Mouse (Mus musculus) megakaryocyte, adult 5-6 weeks (primary cell): ENCODE data around the gene Pmepa1. TPM values are rescaled to one million over a fixed set of nuclear protein-coding genes. Genes with fewer than 3 reads are reported as not detected.

Experiments used
- ATAC-seq: 2 replicates; pipeline ENCODE4 v1.8.0; 2016; ENCODE audit warnings: mild to moderate bottlenecking, inconsistent platforms; ENCODE audit not compliant: poor library complexity, severe bottlenecking
- total RNA-seq, 2 experiments: library from RNA; stranded (forward) in 1 of 2; stranded (reverse) in 1 of 2; fragments of 153-499, 151-499 nt in 1 of 2; fragments of 221-1000, 200-1000 nt in 1 of 2; gene quantifications; 2 replicates each; pipeline versions ENCODE4 v1.2.3 to v1.2.4; 2015 to 2017

Gene Pmepa1
- total RNA-seq, 2 experiments from 2014 or later: 0.07 to 1.2 TPM

DNA sequence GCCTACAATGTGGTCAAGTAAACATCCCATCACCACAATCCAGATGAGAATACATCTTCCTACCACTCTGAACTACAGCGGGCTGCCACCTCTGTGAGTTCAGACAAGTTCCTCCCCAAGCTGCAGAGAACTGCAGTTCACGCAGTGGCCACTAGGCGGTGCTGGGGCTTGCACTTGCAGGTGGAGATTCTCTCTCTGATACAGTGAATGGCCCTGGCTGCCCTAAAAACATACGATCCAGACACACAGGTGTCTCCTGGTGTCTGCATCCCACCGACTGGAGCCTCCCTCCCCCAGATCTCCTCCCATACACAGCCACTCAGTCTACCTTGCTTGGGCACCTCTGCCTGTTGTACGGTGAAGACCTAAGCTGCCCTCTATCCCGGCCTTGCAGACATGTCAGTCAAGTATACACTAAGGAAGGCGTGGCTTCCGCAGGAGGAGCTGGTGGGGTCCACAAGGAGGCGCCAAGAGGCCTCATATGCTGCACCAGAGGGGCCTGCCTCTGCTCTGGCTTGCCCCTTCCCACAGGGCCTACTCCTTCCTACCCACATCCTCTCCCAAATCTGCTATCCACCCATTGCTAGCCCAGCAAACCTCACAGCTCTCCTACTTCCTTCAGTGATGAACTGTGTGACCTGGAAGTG, 46.6 kb downstream of the Pmepa1 start:
- ATAC-seq: peak; percentile 88

GRCm38 (mm10) chr2:173228567-173228966, 47.8 kb downstream of the Pmepa1 start:
- no peak for ATAC-seq

- ATAC-seq: no peak
Measured at GRCm38 (mm10) chr2:173226792-173227191, 49.5 kb downstream of the Pmepa1 start.

DNA sequence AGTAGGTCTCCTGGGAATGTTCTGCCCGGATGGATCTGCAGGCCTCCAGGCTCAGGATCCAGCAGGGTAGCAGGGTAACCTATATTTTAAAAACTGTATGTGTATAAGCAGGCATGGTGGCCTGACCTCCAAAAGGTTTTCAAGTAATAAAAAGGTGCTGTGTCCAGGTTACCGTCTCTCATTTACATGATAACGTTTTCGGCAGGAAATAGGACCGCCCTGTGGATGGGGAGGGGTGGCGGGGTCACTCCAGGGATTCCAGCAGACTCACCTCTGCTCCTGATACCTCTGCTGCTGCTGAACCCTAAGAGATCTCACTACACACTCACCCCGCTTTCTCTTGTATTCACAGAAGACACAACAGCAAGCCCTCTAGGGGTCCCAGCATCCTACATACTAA, 50.4 kb downstream of the Pmepa1 start:
- no peak for ATAC-seq

GRCm38 (mm10) chr2:173224832-173225231, 51.5 kb downstream of the Pmepa1 start:
- ATAC-seq: no peak

GRCm38 (mm10) chr2:173224097-173224496, 52.2 kb downstream of the Pmepa1 start:
- ATAC-seq: no peak; the same call in 1 of the 2 replicates

GRCm38 (mm10) chr2:173223496-173223895, 52.8 kb downstream of the Pmepa1 start:
- no peak for ATAC-seq

GRCm38 (mm10) chr2:173220754-173221153, 55.6 kb downstream of the Pmepa1 start:
- no peak for ATAC-seq

DNA sequence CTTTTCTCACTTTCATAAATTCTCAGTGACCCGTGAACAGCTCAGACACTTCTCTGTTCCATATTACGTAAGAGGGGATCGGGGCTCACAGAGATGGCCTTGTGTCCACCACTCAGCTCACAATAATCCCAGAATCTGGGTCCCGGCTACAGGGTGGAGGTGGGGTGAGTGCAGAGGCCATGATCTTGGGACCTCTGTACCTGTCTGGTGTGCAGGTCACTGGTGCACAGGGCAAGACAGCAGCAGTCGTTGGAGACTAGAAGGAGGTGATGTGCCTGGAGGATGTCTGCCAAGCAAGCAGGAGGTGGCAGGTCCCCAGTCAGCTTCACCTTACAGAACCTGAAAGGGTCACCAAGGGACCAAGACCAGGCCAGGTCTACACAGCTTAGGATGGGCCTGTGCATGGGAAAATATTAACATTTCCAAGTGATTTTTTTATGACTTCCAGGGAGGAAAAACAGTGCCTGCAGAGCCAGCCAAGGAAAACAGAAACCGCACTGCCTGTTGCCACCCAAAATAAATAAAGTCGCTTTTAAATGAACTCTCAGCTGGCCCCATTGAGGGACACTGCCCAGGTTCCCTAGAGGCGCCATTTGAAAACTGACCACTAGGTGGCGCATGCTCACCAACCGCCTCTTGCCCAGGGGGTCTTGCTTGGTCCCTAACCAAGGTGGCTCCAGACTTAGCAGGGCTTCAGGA, 56.9 kb downstream of the Pmepa1 start:
- peak; percentile 40 for ATAC-seq

DNA sequence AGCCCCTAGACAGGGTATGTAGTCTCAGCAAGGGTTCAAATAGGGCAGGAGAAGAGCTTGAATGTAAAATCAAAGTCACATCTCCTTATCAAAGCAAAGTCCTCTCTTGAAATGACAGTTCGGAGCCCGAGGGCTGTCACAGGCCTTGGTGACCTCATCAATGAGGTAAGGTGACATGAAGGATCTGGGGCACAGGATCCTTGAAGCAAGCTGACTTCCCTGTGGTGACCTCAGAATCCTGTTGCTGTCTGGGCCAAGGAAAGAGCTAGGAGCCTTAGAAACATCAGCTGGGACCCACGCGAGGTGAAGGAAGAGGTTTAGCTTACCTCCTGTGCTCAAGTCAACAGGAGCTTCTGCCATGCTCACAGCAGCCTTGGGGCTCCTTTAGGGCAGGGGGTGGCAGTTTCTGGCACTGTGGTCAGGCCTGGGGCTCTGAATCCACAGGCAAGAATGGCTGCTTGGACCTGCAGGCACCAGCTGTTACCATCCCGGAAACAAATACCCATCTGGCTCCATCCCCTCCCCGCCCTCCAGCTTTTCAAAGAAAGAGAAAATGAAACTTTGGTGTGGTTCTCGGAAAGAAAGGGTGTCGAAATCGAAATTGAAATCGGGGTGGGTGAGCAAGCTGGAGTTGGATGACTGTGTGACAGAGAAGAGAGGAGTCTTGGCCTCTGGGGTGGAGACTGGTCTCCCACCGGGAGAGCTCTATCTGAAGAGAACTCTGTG, 57.8 kb downstream of the Pmepa1 start, which contains the start of gene Zbp1:
Gene Zbp1, minus strand, starts transcription at position 508 of the 726 bp plus-strand sequence.
- ATAC-seq: peak; percentile 85

GRCm38 (mm10) chr2:173217763-173218258, 58.5 kb downstream of the Pmepa1 start:
- no peak for ATAC-seq

GRCm38 (mm10) chr2:173217246-173217645, 59.1 kb downstream of the Pmepa1 start:
- ATAC-seq: no peak

DNA sequence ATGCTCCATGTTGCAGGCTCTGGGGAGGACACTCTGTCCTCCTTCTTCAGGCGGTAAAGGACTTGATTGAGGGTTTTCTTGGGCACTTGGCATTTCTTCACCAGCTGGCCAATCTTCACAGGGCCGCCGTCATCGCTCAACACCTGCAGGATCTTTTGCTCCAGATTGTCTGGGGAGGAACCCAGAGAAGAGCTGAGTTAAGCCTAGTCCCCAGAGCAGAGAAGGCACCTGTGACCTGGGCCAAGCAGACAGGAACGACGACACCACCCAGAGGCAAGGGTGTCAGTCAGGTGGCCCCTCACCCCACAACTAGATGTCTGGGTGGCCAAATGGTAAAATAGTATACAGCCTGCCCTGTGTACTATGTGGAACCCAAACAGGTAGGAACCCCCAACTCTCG, 59.5 kb downstream of the Pmepa1 start:
- ATAC-seq: no peak

DNA sequence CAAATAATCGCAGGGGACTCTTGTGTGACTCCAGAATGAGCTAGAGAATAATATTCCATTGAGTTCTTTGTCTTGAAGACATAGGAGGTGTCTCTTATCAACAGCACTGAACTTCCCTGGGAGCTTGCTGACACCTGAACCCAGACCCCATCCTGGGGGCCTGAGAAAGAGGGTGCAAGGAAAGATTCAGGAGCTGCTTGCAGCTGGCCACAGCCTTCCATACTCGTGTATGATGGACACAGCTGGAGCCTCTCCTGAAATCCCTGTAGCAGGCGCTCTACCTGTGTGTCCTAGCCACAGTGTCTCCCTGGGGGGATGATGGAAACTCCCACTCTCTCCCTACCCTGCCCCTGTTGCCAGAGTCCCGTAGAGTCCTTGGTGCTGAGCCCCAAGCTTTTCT, 64.1 kb downstream of the Pmepa1 start:
- no peak for ATAC-seq

DNA sequence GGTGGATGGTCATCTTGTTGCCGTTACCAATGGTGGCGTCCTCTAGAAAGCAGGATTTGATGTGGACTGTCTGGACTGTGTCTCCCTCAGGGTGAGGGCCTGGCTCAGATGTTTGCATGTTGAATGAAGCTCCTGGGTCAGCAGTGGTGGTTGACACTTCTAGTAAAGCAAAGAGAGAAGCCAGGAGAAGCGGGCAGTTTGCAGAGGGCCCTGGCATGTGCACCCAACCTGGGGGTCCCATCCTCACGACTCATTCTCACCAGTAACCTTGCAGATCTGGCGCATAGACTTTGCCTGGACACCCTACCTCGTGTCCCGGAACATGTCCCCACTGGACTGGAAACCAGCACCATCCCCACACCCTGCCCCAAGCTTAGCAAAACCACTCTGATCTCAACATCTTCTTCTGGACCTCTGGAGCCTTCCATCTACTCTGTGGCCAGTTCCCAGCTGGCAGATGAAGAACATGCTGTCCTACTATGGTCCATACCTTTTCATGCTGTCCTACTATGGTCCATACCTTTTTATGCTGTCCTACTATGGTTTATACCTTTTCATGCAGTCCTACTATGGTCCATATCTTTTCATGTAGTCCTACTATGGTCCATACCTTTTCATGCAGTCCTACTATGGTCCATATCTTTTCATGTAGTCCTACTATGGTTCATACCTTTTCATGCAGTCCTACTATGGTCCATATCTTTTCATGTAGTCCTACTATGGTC, 67.1 kb downstream of the Pmepa1 start:
- ATAC-seq: no peak

DNA sequence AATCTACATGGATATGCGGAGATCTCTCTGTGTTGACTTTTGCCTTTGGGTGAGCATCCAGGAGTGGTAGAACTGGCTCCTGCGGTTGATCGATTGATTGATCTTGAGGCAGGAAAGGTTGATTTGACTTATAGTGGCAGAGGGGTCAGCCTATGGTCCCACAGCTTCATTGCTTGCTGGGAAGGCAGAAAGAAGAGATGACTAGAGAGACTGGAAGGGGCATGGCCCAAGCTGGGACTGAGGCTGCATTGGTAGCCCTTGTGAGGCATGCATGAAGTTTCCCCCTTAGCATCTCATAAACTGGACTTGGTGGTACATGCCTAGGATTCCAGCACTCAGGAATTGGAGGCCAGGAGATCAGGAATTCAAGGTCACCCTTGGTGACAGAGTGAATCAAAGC, 69.3 kb downstream of the Pmepa1 start:
- no peak for ATAC-seq

- no peak for ATAC-seq
Measured at GRCm38 (mm10) chr2:173205563-173206099, 70.7 kb downstream of the Pmepa1 start.

DNA sequence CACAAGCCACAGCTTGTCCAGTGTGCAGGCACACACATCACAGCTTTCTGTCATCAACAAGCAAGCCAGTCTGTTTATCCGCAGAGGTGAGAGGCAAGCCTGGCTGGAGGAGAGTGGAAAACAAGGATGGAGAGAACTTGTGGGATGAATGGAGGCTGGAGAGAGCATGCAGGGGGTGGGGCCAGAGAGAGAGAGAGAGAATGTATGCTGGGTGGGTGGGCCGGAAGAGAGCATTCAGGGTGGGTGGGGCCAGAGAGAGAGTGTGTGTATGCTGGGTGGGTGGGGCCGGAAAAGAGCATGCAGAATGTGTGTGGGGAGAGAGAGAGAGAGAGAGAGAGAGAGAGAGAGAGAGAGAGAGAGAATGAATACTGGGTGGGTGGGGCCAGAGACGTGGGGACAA, 71.7 kb downstream of the Pmepa1 start:
- no peak for ATAC-seq

- ATAC-seq: no peak
Measured at GRCm38 (mm10) chr2:173203726-173204125, 72.6 kb downstream of the Pmepa1 start.

- ATAC-seq: no peak
Measured at GRCm38 (mm10) chr2:173202924-173203689, 73.2 kb downstream of the Pmepa1 start.
